Mouse (Mus musculus) bone marrow, adult 2 months (tissue): Measurements from ENCODE around the gene Rps15.

Source experiments
- CTCF ChIP-seq: fragments of 200-500 bp; IDR thresholded peaks from 2 replicates; pipeline ENCODE4 v1.5.1; 2011; ENCODE audit warnings: low read length, control low read depth; ENCODE audit not compliant: control insufficient read depth, insufficient read depth
- POLR2A ChIP-seq: fragments of 200-500 bp; IDR thresholded peaks from 2 replicates; pipeline ENCODE4 v1.6.1; 2011; ENCODE audit warnings: low read depth, mild to moderate bottlenecking, control low read depth, low read length, borderline replicate concordance; ENCODE audit not compliant: control insufficient read depth

- TF ChIP-seq CTCF (no peak), POLR2A (no peak)
These were observed 32.8 kb upstream of the Rps15 start for GRCm38 (mm10) chr10:80259463-80259805.
